Mouse (Mus musculus) cerebellum, adult 2 months (tissue): ENCODE measurements at regions not wholly inside any gene's neighbourhood (a gene's known extent, or its start where the extent isn't known, plus 50 kb on each side); places are given as distances from the start of the nearest gene placed in this dataset.

Experiments used
- CTCF ChIP-seq: fragments of 200-500 bp; IDR thresholded peaks from 2 replicates; pipeline ENCODE4 v1.5.1; 2011; ENCODE audit warnings: low read depth, mild to moderate bottlenecking, control low read depth, low read length, moderate library complexity, borderline replicate concordance; ENCODE audit not compliant: insufficient read depth
- POLR2A ChIP-seq: fragments of 200-500 bp; IDR thresholded peaks from 2 replicates; pipeline ENCODE4 v1.6.1; 2011; ENCODE audit warnings: low read length, control low read depth, borderline replicate concordance; ENCODE audit not compliant: insufficient read depth

DNA sequence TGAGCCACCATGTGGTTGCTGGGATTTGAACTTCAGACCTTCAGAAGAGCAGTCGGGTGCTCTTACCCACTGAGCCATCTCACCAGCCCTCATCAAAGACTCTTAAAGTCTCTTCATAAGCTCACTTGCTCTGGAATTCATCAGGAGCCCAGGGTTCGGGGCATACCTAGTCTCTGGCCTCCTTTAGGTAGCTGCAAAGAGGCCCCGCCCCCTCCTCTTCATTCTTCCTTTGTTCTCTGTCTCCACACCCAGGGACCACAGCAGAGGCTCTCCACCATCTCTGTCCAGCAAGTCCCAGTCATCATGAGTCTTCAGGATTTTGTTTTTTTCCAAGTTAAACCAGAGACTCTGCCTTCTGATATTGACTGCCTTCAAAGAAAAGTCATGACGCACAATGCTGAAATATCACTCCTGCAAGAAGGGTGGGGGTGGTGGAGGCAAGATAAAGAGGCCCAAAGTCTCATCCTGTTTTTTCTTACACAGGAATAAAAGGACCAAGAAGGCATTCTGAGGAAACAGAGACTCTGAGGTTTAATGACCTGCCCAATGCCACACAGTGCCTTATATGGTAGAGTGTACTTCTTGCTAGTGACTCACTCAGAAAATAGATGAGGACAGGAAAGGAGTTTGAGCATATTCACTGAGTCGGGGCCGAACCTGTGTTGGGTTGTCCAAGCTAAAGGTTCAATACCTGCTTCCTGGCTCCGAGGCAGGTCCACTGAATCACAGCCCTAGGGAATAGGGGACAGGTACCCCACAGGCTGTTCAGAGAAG lies 211.9 kb downstream of the Xxylt1 start:
- no peak for TF ChIP-seq CTCF
- TF ChIP-seq POLR2A = no peak
